Mouse (Mus musculus): Measurements from ENCODE around the gene Col4a2.

The Col4a2 gene

DNA sequence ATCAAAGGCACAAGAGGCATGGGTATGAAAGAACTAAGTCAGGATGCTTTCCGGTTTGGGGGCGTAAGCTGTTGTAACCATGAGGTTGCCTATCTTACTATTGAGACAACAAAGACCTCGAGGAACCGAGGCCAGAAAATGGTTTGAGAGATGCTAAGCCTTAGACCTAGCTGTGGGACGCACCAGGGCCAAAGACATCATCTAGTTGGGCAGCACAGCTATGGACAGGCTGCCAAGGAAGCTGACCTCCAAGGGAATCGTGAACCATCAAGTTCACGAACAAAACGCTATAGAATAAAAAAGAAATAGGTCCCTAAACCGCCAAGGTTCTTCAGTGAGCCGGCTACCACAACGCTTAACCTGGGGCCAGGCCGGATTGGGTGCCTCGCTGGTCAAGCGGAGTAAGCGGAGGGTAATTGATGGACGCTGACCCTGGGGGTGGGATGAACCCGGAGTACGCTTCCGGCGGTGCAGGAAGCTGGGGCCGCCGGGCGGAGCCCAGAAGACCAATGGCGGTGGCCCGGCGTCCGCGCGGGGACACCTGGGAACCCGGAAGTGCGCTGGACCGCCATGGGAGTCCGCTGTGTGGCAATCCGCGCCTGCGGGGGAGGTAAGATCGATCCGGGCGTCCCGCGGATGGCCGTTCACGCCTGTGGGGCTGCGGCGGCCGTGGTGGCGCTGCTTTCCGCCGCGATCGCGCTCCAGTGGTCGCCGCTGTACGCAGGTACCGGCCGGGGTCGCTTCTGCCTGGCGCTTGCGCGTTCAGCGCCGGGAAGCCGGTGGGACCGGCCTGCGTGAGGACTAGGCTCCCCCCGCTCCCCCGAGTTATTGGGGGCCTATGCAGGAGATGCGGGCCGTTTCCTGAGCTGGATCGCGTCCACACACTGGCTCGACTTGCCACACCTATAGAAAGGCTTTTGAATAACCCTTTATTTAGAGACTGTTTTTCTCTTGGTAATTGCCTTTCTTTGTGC lies 184.7 kb downstream of the Col4a2 start, which contains the start of gene Naxd:
Gene Naxd, plus strand, starts transcription at position 490 of the 974 bp plus-strand sequence.
- DNase-seq (ENCODE audit: low read depth) = peak; percentile 74

DNA sequence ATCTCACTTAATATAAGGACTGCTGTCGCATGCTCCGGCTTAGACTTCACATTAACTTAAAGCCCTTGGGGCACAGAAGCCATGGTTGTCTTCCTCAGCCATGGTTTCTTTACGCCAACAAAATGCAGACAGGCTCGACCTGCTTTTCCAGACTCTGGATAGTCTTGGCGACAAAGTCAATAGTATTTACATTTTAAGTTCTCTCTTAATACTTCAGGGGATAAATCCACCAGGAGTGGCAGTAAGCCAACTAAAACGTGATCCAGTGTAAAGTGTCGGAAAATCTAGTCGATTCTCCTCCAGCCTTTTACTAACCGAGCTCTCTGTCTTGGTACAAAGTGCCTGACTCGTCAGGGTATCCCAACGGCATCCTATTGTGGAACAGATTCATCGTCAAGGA lies 185.7 kb downstream of the Col4a2 start:
- no peak for DNase-seq (ENCODE audit: low read depth)
